Mouse (Mus musculus): ENCODE measurements around the gene Dennd4a.
"Not testable (repeated sequence)": the region's sequence is repeated elsewhere in the genome, so short reads cannot be mapped to it uniquely, and the experiment has no call there.

Gene Dennd4a

DNA sequence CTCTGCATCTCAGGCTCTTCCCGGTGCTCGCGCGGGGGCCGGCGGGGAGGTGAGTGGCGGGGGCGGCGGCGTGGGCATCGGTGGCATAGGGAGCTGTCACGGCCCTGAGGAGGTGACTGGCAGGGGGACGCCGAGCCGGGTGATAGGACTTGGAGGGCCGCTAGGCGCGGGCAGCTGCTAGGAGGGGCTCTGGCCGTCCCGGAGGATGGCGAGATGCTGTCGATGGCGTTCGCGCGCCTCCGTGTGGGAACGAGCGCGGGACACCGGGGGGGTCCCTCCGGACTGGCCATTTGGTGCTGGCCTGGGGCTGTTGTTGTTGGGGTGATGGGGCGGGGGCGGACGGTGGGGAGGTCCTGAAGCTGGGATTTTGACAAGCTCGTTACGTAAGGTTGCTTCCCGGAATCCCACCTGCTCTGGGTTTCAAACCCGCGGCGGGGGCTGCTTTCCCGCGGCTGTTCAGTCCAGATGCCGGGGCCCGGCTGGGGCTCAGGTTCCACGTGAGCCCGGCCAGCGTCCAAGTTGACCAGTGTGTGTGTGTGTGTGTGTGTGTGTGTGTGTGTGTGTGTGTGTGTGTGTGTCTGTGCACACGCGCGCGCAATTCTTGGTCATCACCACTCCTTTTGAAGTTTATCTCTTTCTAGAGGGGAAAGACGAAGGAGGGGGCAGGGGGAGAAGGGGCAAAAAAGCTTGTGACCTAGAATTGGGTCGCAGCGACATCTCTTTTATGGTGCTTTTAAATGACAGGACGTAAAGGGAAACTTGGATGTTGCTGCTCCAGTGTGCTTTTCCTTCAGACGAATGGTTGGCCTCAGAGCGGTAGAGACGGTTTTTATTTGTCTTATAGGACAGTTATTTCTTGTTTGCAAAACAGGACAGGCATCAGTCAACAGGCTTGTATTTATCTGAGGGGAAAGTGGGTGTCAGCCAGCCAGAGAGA is 666 bp downstream of the Dennd4a start:
- DNase-seq (ENCODE audit: low spot score): no peak

DNA sequence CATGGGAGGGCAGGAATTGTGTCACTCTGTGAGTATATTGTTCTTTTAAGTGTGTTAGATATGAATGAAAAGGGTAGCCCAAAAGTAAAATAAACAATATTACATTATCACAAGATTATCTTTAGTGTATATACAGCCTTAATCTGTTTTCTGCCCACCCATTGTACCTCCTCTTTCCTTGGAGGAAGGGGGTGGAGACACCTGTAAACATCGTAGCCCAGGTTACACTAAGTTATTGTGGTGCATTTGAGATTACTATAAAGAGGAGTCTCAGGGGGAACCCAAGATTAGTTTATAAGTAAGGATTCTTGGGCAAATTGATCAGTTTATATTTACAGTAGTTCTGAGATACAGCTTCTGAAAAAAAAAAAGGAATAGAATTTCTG is 1.3 kb downstream of the Dennd4a start:
- no peak for DNase-seq (ENCODE audit: low spot score)

GRCm38 (mm10) chr9:64814273-64814672 is 3.1 kb downstream of the Dennd4a start:
- no peak for DNase-seq (ENCODE audit: low spot score)

DNA sequence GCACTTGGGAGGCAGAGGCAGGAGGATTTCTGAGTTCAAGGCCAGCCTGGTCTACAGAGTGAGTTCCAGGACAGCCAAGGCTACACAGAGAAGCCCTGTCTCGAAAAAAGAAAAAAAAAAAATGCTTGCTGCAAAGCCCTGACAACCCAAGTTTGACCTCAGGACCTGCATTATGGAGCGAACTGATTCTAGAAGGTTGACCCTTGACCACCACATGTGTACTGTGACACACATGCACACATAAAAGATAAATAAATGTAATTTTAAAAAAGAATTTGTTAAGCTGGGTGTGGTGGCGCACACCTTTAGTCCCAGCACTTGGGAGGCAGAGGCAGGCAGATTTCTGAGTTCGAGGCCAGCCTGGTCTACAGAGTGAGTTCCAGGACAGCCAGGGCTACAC is 8.5 kb downstream of the Dennd4a start:
- DNase-seq (ENCODE audit: low spot score): not testable (repeated sequence)

DNA sequence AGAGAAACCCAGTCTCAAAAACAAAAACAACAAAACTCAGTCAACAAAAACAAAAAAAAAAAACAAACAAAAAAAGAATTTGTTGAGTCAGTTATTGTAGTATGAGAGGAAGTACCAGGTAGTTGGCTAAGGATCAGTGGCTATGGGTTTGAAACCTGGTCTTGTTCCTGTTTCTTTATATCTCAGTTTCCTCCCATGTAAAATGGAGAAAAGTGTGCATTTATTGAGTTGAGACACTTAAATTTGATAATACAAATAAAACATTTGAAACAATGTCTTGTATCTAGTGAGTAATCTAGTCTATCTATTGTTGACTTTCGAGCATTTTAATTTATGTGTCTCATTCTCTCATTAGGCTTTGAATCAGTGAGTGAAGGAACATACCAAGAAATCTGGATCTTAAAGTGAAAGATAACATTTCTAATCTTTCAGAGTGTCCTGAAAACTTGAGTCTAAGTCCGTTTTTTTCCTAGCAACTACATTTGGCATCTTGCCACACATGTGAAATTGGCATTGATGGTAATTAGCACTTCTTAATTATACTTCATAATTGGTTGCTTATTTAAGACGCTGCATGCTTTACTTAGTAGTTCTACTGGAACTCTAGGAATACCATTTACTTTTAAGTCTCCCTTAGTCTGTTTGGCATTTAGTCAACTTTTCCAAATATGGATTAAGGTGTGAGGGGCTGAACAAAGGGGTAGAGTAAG is 9.1 kb downstream of the Dennd4a start:
- no peak for DNase-seq (ENCODE audit: low spot score)

DNA sequence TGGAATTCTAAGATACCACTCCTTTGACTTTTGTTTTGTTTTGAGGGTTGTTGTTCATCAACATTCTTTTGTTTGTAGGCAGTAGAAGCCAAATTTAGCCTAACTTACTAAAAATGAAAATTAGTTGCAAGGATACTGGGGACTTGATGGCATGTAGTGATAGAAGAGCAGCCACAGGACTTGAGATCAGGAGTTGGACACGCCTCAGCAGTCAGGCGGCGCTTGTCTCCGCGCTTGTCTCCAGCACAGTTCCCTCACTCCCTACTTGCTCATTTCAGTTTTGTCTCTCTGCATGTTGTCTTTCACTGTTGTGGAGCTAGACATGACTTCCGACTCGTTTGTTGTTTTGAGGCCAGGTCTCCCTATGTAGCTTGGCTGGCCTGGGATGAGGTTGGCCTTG is 11.1 kb downstream of the Dennd4a start:
- DNase-seq (ENCODE audit: low spot score): no peak

DNA sequence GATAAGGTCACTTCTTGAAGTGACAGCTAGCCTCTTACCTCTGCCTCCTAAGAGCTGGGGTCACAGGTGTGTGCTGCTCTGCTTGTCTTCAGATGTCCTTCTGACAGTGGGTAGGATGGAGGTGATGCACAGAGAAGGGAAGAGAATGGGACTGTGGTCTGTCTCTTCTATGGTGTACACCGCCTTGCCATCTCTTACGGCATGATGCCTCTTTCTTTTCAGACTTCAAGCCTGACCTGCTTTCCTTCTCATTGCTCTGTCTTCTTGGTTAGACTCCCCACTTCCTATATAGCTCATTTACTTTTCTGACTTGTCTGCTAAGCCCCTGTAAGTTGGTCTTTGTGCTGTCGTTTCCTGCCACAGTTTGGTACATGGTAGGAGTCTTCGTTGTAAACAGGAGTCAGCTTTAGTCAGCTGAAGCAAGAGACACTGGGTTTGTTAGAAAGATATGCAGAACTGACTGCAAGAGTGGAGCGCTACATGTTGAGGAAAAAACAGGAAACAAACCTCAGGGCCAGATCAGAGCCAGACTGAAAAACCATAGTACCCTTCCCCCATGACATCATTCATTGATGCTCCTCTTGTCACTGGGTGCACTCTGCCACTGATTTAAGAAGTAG is 13.4 kb downstream of the Dennd4a start:
- peak; percentile 31 for DNase-seq (ENCODE audit: low spot score)

DNA sequence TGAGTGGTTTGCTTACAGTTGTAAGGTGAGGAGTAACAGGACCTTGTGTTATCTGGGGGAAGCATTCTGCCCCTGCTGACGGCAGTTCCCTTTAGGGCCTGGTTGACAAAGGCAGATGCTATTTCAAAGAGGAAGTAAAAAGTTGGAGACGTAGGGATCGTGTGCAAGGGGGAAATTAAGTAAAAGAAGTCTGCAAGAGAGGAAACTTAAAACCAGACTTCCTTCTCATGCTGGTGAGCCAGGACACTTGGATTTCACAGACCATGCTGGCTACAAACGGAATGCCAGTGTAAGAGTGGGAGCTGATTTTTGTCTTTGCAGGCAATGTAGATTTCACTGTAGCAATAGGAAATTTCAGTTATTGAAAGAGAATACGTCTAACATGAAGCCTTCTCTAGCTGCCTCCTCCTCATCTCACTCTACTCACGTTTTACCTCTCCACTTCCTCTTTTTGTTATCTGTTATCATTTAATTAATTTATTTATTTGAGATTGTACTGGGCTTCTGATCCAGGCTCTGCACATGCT is 19.0 kb downstream of the Dennd4a start:
- peak; percentile 32 for DNase-seq (ENCODE audit: low spot score)

- DNase-seq (ENCODE audit: low spot score): no peak
These were observed 19.5 kb downstream of the Dennd4a start for GRCm38 (mm10) chr9:64830641-64831040.

DNA sequence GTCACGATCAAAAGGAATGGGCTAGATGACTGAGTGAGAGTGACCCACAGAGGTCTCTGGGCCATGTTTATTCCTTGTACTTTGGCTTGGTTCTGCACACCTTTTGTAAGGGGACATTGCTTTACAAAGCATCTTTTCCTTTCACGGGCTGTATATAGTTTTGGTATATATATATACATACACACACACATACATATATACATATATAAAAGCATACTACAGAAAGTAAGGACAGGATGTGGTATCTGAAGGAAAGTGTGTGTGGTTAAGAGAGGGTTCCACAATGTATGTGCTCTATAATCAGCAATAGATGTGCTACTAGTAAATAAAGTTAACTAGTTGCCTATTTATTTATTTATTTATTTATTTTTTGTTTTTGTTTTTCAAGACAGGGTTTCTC is 20.6 kb downstream of the Dennd4a start:
- no peak for DNase-seq (ENCODE audit: low spot score)

- DNase-seq (ENCODE audit: low spot score): no peak
These were observed 23.3 kb downstream of the Dennd4a start for GRCm38 (mm10) chr9:64834418-64834817.

DNA sequence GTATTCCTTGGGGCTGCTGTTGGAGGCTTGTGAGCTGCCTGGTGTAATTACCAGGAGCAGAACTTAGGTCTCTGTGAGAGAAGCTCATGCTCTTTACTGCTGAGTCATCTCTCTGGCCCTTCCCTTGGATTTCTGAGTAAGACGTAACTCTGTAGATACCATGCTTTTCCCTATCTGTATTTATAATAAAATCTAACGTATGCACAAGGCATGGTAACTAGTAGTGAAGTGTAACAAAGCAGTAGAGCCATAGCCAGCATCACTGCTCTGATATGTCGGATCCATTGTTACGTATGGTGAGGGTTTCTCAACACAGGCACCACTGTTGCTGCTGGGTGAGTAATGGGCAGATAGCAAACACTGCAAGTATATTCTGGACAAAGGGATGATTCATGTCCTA is 34.2 kb downstream of the Dennd4a start:
- DNase-seq (ENCODE audit: low spot score): no peak

- no peak for DNase-seq (ENCODE audit: low spot score)
These were observed 38.4 kb downstream of the Dennd4a start for GRCm38 (mm10) chr9:64849548-64849947.

DNA sequence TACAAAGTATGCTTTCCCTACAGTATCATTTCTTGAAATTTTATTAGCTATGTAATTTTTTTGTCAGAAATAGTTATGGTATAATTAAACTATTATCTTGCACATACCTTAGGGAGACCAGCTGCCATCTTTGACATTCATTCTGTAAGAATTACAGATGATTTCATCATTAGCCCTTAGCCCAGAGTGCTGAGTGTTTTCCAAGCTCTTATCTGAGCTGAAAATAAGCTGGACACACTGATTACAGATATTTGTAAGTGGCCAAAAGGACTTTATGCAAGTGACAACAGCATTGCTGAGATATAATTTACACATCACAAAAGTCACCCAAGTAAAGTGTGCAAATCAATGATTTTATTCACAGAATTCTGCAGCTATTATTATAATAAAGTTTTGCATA is 48.9 kb downstream of the Dennd4a start:
- no peak for DNase-seq (ENCODE audit: low spot score)

- no peak for DNase-seq (ENCODE audit: low spot score)
These were observed 51.5 kb downstream of the Dennd4a start for GRCm38 (mm10) chr9:64862687-64863086.

- DNase-seq (ENCODE audit: low spot score): no peak
These were observed 74.9 kb downstream of the Dennd4a start for GRCm38 (mm10) chr9:64886008-64886407.

GRCm38 (mm10) chr9:64896605-64897004 is 85.5 kb downstream of the Dennd4a start:
- DNase-seq (ENCODE audit: low spot score): no peak

GRCm38 (mm10) chr9:64902866-64903265 is 91.7 kb downstream of the Dennd4a start:
- no peak for DNase-seq (ENCODE audit: low spot score)

- DNase-seq (ENCODE audit: low spot score): peak; percentile 74
These were observed 92.2 kb downstream of the Dennd4a start for GRCm38 (mm10) chr9:64903386-64903785.

DNA sequence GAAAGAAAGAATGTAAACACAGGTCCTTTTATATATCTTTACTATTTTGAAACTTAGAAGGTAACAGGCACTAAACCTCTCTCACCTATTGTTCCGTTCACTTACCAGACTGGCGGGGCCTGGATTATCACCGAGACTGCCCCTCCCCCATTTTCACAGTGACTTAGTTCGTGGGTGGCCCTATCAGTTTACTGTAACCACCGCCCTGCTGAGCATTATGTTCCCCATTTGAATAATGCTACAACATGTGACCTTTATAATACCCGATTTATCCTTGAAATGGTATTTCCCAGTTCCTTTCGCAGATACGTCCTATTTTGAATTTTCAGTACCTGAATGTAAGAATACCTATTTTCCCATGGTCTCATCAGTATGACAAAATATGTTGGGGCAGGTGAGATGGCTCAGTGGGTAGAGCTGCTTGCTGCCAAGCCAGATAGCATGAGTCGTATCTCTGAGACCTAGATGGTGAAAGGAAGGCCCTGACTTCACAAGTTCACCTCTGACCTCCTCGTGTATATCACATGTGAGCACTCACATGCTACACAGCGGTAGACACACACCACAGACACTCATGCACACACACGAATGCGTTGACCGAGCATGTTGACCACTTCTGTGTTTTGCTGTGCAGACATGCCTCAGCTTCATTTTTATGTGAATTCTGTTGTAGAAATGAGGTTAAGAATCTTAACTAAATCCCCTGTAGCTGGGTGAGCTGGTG is 93.9 kb downstream of the Dennd4a start:
- DNase-seq (ENCODE audit: low spot score): no peak

GRCm38 (mm10) chr9:64907441-64907840 is 96.3 kb downstream of the Dennd4a start:
- no peak for DNase-seq (ENCODE audit: low spot score)

DNA sequence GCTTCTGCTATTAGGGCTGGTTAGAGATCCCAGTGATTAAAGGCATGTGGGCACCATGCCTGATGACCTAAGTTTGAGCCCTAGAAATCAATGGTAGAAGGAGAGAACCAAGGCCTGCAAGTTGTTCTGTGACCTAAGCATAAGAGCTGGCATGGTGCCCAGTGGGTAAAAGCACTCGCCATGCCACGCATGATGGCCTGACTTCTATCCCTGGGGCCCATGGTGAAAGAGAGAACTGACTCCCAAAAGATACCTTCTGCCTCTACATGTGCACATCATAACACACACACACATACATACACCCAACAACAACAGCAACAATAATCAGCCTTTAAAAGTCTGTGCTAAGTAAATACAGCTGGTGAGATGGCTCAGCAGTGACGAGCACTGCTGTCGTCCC is 102.3 kb downstream of the Dennd4a start:
- DNase-seq (ENCODE audit: low spot score): no peak

Data from lung, postnatal 25 days (tissue).